Mouse (Mus musculus): Measurements from ENCODE around the gene Slc9b2. TPM values are rescaled to one million over a fixed set of nuclear protein-coding genes. Genes with fewer than 3 reads are reported as not detected.

Gene Slc9b2
- polyA plus RNA-seq (2017; shearing (Covaris generic)), result 1.3 TPM

DNA sequence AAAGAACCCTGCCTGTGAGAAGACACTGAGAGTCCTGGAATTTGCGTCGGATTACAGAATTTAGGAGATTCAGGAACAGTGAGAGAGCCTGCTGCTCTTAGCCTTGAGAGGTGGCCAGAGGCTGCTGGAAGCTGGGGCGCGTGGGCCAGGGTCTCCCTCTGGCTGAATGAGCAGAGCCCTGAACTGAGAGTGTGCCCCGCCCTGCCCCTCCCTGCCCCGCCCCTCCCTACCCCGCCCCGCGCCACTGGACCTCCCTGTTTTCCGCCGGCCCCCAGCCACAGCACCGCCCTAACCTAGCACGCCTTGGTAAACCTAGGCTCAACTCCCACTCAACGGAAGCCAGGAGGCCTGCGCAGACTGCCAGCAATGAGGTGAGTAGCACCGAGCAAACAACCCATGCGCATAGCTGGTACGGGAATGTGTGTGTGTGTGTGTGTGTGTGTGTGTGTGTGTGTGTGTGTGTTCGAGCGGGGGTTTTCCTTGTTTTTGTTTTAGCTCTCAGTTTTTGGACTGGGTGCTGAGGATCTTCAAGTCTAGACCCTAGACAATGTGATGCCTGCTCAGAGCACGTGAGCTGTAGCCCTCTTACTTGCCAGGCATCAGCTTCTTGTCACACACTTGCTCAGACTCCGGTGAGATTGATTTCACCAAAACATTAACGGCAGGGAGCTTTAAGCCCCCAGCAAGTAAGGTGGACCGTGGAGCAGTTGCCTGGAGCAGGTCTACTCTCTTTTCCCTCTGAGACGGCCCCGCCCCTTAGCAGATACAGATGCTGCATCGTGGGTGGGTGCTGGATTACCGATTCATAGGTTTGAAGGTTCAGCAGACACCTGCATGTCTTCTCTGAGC, at the start of gene Slc9b2:
Gene Slc9b2 (plus strand): TSS at position 290 of the 849 bp plus-strand sequence.

DNA sequence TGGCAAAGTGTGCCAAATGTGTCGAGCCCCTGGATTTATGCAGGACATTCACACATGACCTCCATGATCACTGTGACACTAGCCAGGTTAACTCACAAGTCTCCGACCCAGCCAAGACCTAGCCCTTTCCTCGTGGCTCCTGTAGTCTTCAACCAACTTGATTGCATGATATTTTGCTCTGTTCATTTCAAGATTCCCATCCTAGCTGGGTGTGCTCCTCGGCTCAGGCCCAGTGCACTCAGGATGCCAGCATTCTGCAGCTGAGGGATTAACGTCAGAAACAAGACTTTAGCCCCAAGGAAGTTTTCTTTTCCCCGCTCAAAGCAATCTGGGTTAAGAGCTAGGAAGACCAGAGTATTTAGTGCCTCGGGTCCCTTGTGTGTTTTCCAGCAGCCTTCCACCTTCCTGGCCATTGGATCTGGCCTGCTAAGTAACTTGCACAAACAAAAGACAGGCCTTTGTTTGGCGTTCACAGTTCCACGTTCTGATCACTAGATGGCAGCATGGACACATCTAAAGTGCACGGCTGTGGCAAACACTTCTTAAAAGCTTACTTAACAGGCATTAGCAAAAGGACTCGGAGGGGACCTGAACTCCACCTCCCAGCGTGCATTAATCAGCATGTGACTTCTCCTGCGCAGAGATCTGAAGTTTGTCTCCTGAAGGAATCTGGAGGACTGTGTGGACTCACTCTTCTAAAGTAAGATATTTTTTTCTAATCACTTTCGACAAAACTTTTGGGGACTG, 26.7 kb upstream of the Slc9b2 start, which contains the start of gene Bdh2:
Gene Bdh2 (plus strand): TSS at position 553 of the 747 bp plus-strand sequence.

GRCm38 (mm10) chr3:135347739-135348264, 40.3 kb downstream of the Slc9b2 start, which contains the start of gene Slc9b1:
Gene Slc9b1 (plus strand): TSS chr3:135348029.

Other genes with a start within 250 kb of the Slc9b2 start
- 0.61 TPM for gene Cenpe, start 95.2 kb upstream of the Slc9b2 start, polyA plus RNA-seq (2017; shearing (Covaris generic))
- gene Bdh2, start 26.5 kb upstream of the Slc9b2 start, polyA plus RNA-seq (2017; shearing (Covaris generic)), result not detected
- 0.35 TPM for gene Slc9b1, start 40.3 kb downstream of the Slc9b2 start, polyA plus RNA-seq (2017; shearing (Covaris generic))
- gene Cisd2, start 116.2 kb downstream of the Slc9b2 start, polyA plus RNA-seq (2017; shearing (Covaris generic)), result 142 TPM
- gene Ube2d3, start 130.4 kb downstream of the Slc9b2 start, polyA plus RNA-seq (2017; shearing (Covaris generic)), result 919 TPM
- gene Manba, start 177.9 kb downstream of the Slc9b2 start, polyA plus RNA-seq (2017; shearing (Covaris generic)), result 17.8 TPM

All from naive thymus-derived CD4-positive, alpha-beta T cell, adult 5 months (primary cell).